Mouse (Mus musculus): ENCODE data around the gene Zfp362.

GRCm38 (mm10) chr4:128774467-128774866, 31.4 kb downstream of the Zfp362 start:
- TF ChIP-seq POLR2A (IDR thresholded peaks at IDR 0.05; ENCODE audit: low read depth, low read length): no peak
- peak; percentile 47; the same call in 1 of the 2 replicates for TF ChIP-seq CTCF (IDR thresholded peaks at IDR 0.05; ENCODE audit: extremely low read depth, insufficient read length, insufficient replicate concordance, low read depth, low read length)

Measured in small intestine, adult 2 months (tissue).